Mouse (Mus musculus) limb, embryonic 12.5 days (tissue): ENCODE data around the gene Nim1k. TPM values are rescaled to one million over a fixed set of nuclear protein-coding genes. Genes with fewer than 3 reads are reported as not detected.
A peak's percentile ranks its signal among the peaks of the same experiment; 100 is the strongest.
"Not testable (repeated sequence)": the region's sequence is repeated elsewhere in the genome, so short reads cannot be mapped to it uniquely, and the experiment has no call there.

ENCODE experiments used
- ATAC-seq: fragments of 200-750 bp; cut with Nextera tagmentation; 2 replicates; pipeline ENCODE4 v1.8.0; 2017; ENCODE audit warnings: low read depth, moderate TSS enrichment; ENCODE audit not compliant: insufficient number of reproducible peaks, insufficient read depth, low FRiP score, low TSS enrichment
- H3K27ac ChIP-seq: fragments of 300-500 bp; sonication (generic); 2 replicates; pipeline ENCODE4 v1.5.1; 2016; ENCODE audit warnings: mild to moderate bottlenecking, moderate library complexity
- H3K27me3 ChIP-seq: fragments of 300-500 bp; sonication (generic); 2 replicates; pipeline ENCODE4 v1.6.1; 2016; ENCODE audit warnings: mild to moderate bottlenecking, moderate library complexity
- H3K36me3 ChIP-seq: fragments of 300-500 bp; sonication (generic); 2 replicates; pipeline ENCODE4 v1.6.1; 2016; ENCODE audit warnings: mild to moderate bottlenecking, moderate library complexity
- H3K4me1 ChIP-seq: fragments of 300-500 bp; sonication (generic); replicated peaks from 2 replicates; pipeline ENCODE4 v1.6.1; 2016
- H3K4me2 ChIP-seq: fragments of 300-500 bp; sonication (generic); 2 replicates; pipeline ENCODE4 v1.6.1; 2016; ENCODE audit warnings: mild to moderate bottlenecking, moderate library complexity
- H3K4me3 ChIP-seq: fragments of 300-500 bp; sonication (generic); replicated peaks from 2 replicates; pipeline ENCODE4 v1.5.1; 2016; ENCODE audit warnings: mild to moderate bottlenecking
- H3K9ac ChIP-seq: fragments of 300-500 bp; sonication (generic); replicated peaks from 2 replicates; pipeline ENCODE4 v1.6.1; 2016; ENCODE audit warnings: mild to moderate bottlenecking, moderate library complexity
- H3K9me3 ChIP-seq: fragments of 300-500 bp; sonication (generic); 2 replicates; pipeline ENCODE4 v1.6.1; 2016; ENCODE audit warnings: mild to moderate bottlenecking, moderate library complexity
- WGBS: fragments of 180-500 bp; shearing (Covaris S2); methylation state at CpG from one replicate; pipeline ENCODE4 v1.1.7; 2016; 5-methylcytosine and 5-hydroxymethylcytosine counted together
- polyA plus RNA-seq: library from polyadenylated mRNA; unstranded; fragments of >200 nt; fragmentation: Nextera tagmentation; extraction: Ambion mirVana; gene quantifications from 2 replicates; pipeline ENCODE4 v1.2.1, GENCODE M21; 2016

The Nim1k gene
- polyA plus RNA-seq, 1 experiment from 2014 or later: 1.6 TPM

- no peak overlapping the region for H3K9ac ChIP-seq
- WGBS: 50% methylated on average over 11 of the region's 11 CpGs
- H3K27me3 ChIP-seq: no peaks in the 10 kb centered on the region
- ATAC-seq: no peak
- no peaks in the 10 kb centered on the region for H3K9me3 ChIP-seq
- H3K4me2 ChIP-seq: no peak overlapping the region
- H3K36me3 ChIP-seq: no peaks in the 10 kb centered on the region
- H3K27ac ChIP-seq: no peak overlapping the region
- peaks cover 11% of the 10 kb centered on the region; the same call in 1 of the 2 replicates for H3K4me1 ChIP-seq
- H3K4me3 ChIP-seq: no peak overlapping the region
These were observed 71.1 kb downstream of the Nim1k start for GRCm38 (mm10) chr13:119684416-119685177.

GRCm38 (mm10) chr13:119681161-119681560 is 74.5 kb downstream of the Nim1k start:
- Histone ChIP-seq H3K4me2 (no peak overlapping the region), H3K9ac (no peak overlapping the region), H3K36me3 (no peaks in the 10 kb centered on the region), H3K27me3 (no peaks in the 10 kb centered on the region), H3K4me3 (no peak overlapping the region), H3K4me1 (peaks cover 13% of the 10 kb centered on the region), H3K27ac (no peak overlapping the region), H3K9me3 (no peaks in the 10 kb centered on the region)
- ATAC-seq: no peak
- WGBS: 75% methylated on average over 3 of the region's 3 CpGs

GRCm38 (mm10) chr13:119679721-119680120 is 76.0 kb downstream of the Nim1k start:
- no peak overlapping the region for H3K4me3 ChIP-seq
- 70% methylated on average over 2 of the region's 2 CpGs for WGBS
- no peak overlapping the region for H3K27ac ChIP-seq
- no peak overlapping the region for H3K4me2 ChIP-seq
- H3K9me3 ChIP-seq: no peaks in the 10 kb centered on the region
- no peak overlapping the region for H3K9ac ChIP-seq
- H3K27me3 ChIP-seq: no peaks in the 10 kb centered on the region
- no peak for ATAC-seq
- no peaks in the 10 kb centered on the region for H3K36me3 ChIP-seq
- H3K4me1 ChIP-seq: peaks cover 13% of the 10 kb centered on the region

- no peak overlapping the region for H3K4me2 ChIP-seq
- no peak overlapping the region for H3K9ac ChIP-seq
- no peaks in the 10 kb centered on the region for H3K36me3 ChIP-seq
- ATAC-seq: no peak
- peaks cover 8% of the 10 kb centered on the region; the same call in 1 of the 2 replicates for H3K4me1 ChIP-seq
- WGBS: 41% methylated on average over 8 of the region's 8 CpGs
- H3K4me3 ChIP-seq: no peak overlapping the region
- no peaks in the 10 kb centered on the region for H3K27me3 ChIP-seq
- peak overlapping the region; percentile 5; the same call in 1 of the 2 replicates for H3K27ac ChIP-seq
- no peaks in the 10 kb centered on the region for H3K9me3 ChIP-seq
These were observed 76.9 kb downstream of the Nim1k start for GRCm38 (mm10) chr13:119678794-119679193.

- not testable (repeated sequence) for H3K4me1 ChIP-seq, H3K4me2 ChIP-seq, H3K9me3 ChIP-seq, H3K36me3 ChIP-seq, H3K9ac ChIP-seq, H3K27me3 ChIP-seq, H3K27ac ChIP-seq, ATAC-seq, H3K4me3 ChIP-seq
- WGBS: 72% methylated on average over 7 of the region's 9 CpGs
These were observed 94.3 kb downstream of the Nim1k start for GRCm38 (mm10) chr13:119661420-119661819.

Other genes starting within 250 kb of the Nim1k start
- gene Ccl28, start 132.1 kb downstream of the Nim1k start, polyA plus RNA-seq: 0.05 and 0.15 TPM in 2 replicates
- 195 and 197 TPM in 2 replicates for gene Hmgcs1, start 65.5 kb downstream of the Nim1k start, polyA plus RNA-seq
- gene Zfp131, start 35.0 kb upstream of the Nim1k start, polyA plus RNA-seq: 48.7 and 50.2 TPM in 2 replicates
- gene AF067063, start 74.3 kb upstream of the Nim1k start, polyA plus RNA-seq: not detected in 2 replicates
- not detected in 2 replicates for gene D13Ertd608e, start 80.1 kb upstream of the Nim1k start, polyA plus RNA-seq
- not detected in 2 replicates for gene Tcstv1, start 138.9 kb upstream of the Nim1k start, polyA plus RNA-seq
- not detected in 2 replicates for gene Gm21761, start 173.4 kb upstream of the Nim1k start, polyA plus RNA-seq
- not detected in 2 replicates for gene B020031M17Rik, start 194.9 kb upstream of the Nim1k start, polyA plus RNA-seq